Mouse (Mus musculus) intestine, embryonic 14.5 days (tissue): Measurements from ENCODE around the gene 4930563M21Rik. TPM values are rescaled to one million over a fixed set of nuclear protein-coding genes. Genes with fewer than 3 reads are reported as not detected.

Experiments
- polyA plus RNA-seq: library from polyadenylated mRNA; unstranded; fragments of >200 nt; fragmentation: Nextera tagmentation; extraction: Ambion mirVana; gene quantifications from 2 replicates; pipeline ENCODE4 v1.2.1, GENCODE M21; 2014

4930563M21Rik gene
- polyA plus RNA-seq, 1 experiment from 2014 or later = not detected

Other genes with a start within 250 kb of the 4930563M21Rik start
- 9.4 and 10.0 TPM in 2 replicates for gene Scaper, start 72.4 kb downstream of the 4930563M21Rik start, polyA plus RNA-seq
- 196 and 220 TPM in 2 replicates for gene Rcn2, start 31.3 kb upstream of the 4930563M21Rik start, polyA plus RNA-seq
- gene Pstpip1, start 79.4 kb upstream of the 4930563M21Rik start, polyA plus RNA-seq = 0.88 and 1.3 TPM in 2 replicates
- 477 and 510 TPM in 2 replicates for gene Tspan3, start 154.9 kb upstream of the 4930563M21Rik start, polyA plus RNA-seq